Comparison of ENCODE assay signal across 9 mouse cellular contexts in the genomic region with DNA sequence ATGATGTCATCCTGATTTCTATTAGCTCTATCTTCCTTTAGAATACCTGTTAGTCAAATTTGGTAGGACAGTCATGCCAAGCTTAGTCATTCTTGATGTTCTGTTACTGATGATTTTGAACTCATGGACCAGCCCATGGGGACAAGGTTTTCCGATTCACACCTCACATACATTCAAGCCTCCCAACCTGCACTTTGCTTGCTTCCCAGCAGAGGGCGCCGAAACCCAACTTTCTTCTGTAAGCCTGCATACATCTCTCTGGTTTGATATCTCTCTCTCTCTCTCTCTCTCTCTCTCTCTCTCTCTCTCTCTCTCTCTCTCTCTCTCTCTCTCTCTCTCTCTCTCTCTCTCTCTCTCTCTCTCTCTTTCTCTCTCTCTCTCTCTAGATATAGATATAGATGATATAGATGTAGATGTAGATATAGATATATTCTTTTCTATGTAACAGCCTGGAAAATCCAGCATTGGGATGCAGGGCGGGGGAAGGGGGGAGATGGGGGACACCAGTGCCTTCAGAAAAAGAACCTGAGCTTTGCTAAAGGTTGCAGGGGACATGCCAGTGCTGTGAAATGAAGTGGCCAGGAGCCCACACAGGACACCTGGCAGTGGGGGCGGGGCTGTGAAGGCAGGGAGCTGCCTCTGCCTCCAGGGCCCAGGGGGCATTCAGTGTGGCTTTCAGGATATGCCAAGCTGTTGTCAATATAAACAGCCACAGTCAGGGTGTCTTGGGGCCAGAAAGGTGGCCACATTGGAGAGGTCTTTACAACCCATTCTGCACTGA. TPM values are rescaled to one million over a fixed set of nuclear protein-coding genes. Genes with fewer than 3 reads are reported as not detected.
DNase-seq lines count a peak whose midpoint lies in the region; ATAC-seq and TF ChIP-seq lines count a peak whose summit lies in the region.
"Had no signal": no experiment of that assay in that cellular context is flagged by ENCODE, and none has a peak within 500 bp of the region (broad histone marks: within the 10 kb centered on the region; RNA-seq: fewer than 3 reads in every experiment).

No protein-coding gene starts in this region.

- H3K9me3 ChIP-seq in heart, embryonic 10.5 days, result no peaks in the 10 kb centered on the region
- H3K9me3 ChIP-seq in embryonic facial prominence, embryonic 10.5 days, result no peaks in the 10 kb centered on the region
- no peaks in the 10 kb centered on the region for H3K9me3 ChIP-seq in hindbrain, postnatal 0 days (ENCODE audit: low read length)
- no peaks in the 10 kb centered on the region for H3K9me3 ChIP-seq in midbrain, embryonic 10.5 days (replicated peaks)

- peak; percentile 77 for ATAC-seq in hindbrain, postnatal 0 days

- no peaks in the 10 kb centered on the region for H3K4me1 ChIP-seq in heart, embryonic 10.5 days
- peaks cover 3% of the 10 kb centered on the region; the same call in 1 of the 2 replicates for H3K4me1 ChIP-seq in embryonic facial prominence, embryonic 10.5 days
- H3K4me1 ChIP-seq in hindbrain, postnatal 0 days (ENCODE audit: insufficient read depth, low read length), result no peaks in the 10 kb centered on the region
- 0 out of 2 replicates have a peak, but pooled peaks cover 4% of the 10 kb centered on the region for H3K4me1 ChIP-seq in midbrain, embryonic 10.5 days

- peak; percentile 65 for DNase-seq in heart, adult 8-10 months (ENCODE audit: low spot score)
- no peak for DNase-seq in heart, embryonic 10.5 days (ENCODE audit: low spot score)
- DNase-seq in adrenal gland, postnatal 25 days, result peak; percentile 62
- DNase-seq in embryonic facial prominence, embryonic 10.5 days (ENCODE audit: low spot score), result peak; percentile 72
- DNase-seq in hindbrain, postnatal 0 days (ENCODE audit: low spot score), result peak; percentile 77
- DNase-seq in layer of hippocampus, postnatal 36 days, result peak; percentile 72 to 75
- DNase-seq in midbrain, embryonic 10.5 days (ENCODE audit: low spot score), result peak; percentile 59
- peak; percentile 80 for DNase-seq in right cerebral cortex, postnatal 4 days

- no peak overlapping the region for H3K4me2 ChIP-seq in hindbrain, postnatal 0 days (ENCODE audit: low read depth, low read length)

- no peak overlapping the region for H3K27ac ChIP-seq in heart, embryonic 10.5 days
- H3K27ac ChIP-seq in embryonic facial prominence, embryonic 10.5 days (replicated peaks), result no peak overlapping the region
- no peak overlapping the region for H3K27ac ChIP-seq in hindbrain, postnatal 0 days
- no peak overlapping the region for H3K27ac ChIP-seq in midbrain, embryonic 10.5 days (replicated peaks)

- H3K36me3 ChIP-seq in heart, embryonic 10.5 days, result no peaks in the 10 kb centered on the region
- no peaks in the 10 kb centered on the region for H3K36me3 ChIP-seq in embryonic facial prominence, embryonic 10.5 days (replicated peaks)
- no peaks in the 10 kb centered on the region for H3K36me3 ChIP-seq in hindbrain, postnatal 0 days (ENCODE audit: insufficient read depth, low read length)
- H3K36me3 ChIP-seq in midbrain, embryonic 10.5 days, result no peaks in the 10 kb centered on the region

- H3K4me3 ChIP-seq in heart, embryonic 10.5 days, result no peak overlapping the region
- no peak overlapping the region for H3K4me3 ChIP-seq in embryonic facial prominence, embryonic 10.5 days
- H3K4me3 ChIP-seq in hindbrain, postnatal 0 days (ENCODE audit: low read length), result no peak overlapping the region
- H3K4me3 ChIP-seq in midbrain, embryonic 10.5 days, result no peak overlapping the region
- H3K4me3 ChIP-seq: myocyte had no signal

- 45% methylated on average over 5 of the region's 5 CpGs for WGBS in heart, embryonic 10.5 days
- 43% methylated on average over 5 of the region's 5 CpGs for WGBS in embryonic facial prominence, embryonic 10.5 days
- 40% methylated on average over 5 of the region's 5 CpGs for WGBS in hindbrain, postnatal 0 days
- 41% methylated on average over 5 of the region's 5 CpGs for WGBS in midbrain, embryonic 10.5 days

- peak; percentile 86 for TF ChIP-seq CTCF in hindbrain, postnatal 0 days (IDR thresholded peaks at IDR 0.05; ENCODE audit: low read depth)

- no peak overlapping the region for H3K9ac ChIP-seq in hindbrain, postnatal 0 days (replicated peaks; ENCODE audit: low read length)

- H3K27me3 ChIP-seq in heart, embryonic 10.5 days (ENCODE audit: insufficient read depth, poor library complexity, severe bottlenecking), result peaks cover 19% of the 10 kb centered on the region; the same call in 1 of the 2 replicates
- no peaks in the 10 kb centered on the region for H3K27me3 ChIP-seq in embryonic facial prominence, embryonic 10.5 days (replicated peaks; ENCODE audit: low read depth, poor library complexity, severe bottlenecking)
- no peaks in the 10 kb centered on the region for H3K27me3 ChIP-seq in hindbrain, postnatal 0 days (ENCODE audit: insufficient read depth, low read length)
- no peaks in the 10 kb centered on the region for H3K27me3 ChIP-seq in midbrain, embryonic 10.5 days (ENCODE audit: low read depth, poor library complexity, severe bottlenecking)

RNA-seq across cellular contexts. Expression of a gene that starts 5.7 kb away (rescaled TPM):
- total RNA-seq in heart, adult 8-10 months (2022), result under 1 TPM in 1 of 4 experiments, not detected in 3; 0.32 TPM
- polyA plus RNA-seq in heart, embryonic 10.5 days (2016; fragmentation: Nextera tagmentation; extraction: Ambion mirVana), result 0.72 TPM in 1 of 2 replicates, not detected in the other
- total RNA-seq in adrenal gland, postnatal 25 days (2021), result not detected in 2 replicates
- polyA plus RNA-seq in embryonic facial prominence, embryonic 10.5 days (2016; fragmentation: Nextera tagmentation; extraction: Ambion mirVana), result not detected in 2 replicates
- total RNA-seq in hindbrain, postnatal 0 days (2014; rRNA removed), result not detected in 2 replicates
- 0.13 TPM in 1 of 2 replicates, not detected in the other for polyA plus RNA-seq in hindbrain, postnatal 0 days (2015; fragmentation: Nextera tagmentation; extraction: Ambion mirVana)
- not detected for total RNA-seq in layer of hippocampus, postnatal 36 days (2021)
- polyA plus RNA-seq in midbrain, embryonic 10.5 days (2016; fragmentation: Nextera tagmentation; extraction: Ambion mirVana), result not detected in 2 replicates

RNA-seq across cellular contexts. Expression of a gene that starts 18.1 kb away (rescaled TPM):
- total RNA-seq in heart, adult 8-10 months (2022), result under 1 TPM in 3 of 4 experiments, not detected in 1; 0.08 to 0.11 (median 0.09) TPM
- 0.18 TPM in 1 of 2 replicates, not detected in the other for polyA plus RNA-seq in heart, embryonic 10.5 days (2016; fragmentation: Nextera tagmentation; extraction: Ambion mirVana)
- total RNA-seq in adrenal gland, postnatal 25 days (2021), result not detected in 2 replicates
- not detected in 2 replicates for polyA plus RNA-seq in embryonic facial prominence, embryonic 10.5 days (2016; fragmentation: Nextera tagmentation; extraction: Ambion mirVana)
- not detected in 2 replicates for total RNA-seq in hindbrain, postnatal 0 days (2014; rRNA removed)
- 0.38 and 0.43 TPM in 2 replicates for polyA plus RNA-seq in hindbrain, postnatal 0 days (2015; fragmentation: Nextera tagmentation; extraction: Ambion mirVana)
- under 1 TPM in 1 of 2 experiments, not detected in 1; 0.37 TPM for total RNA-seq in layer of hippocampus, postnatal 36 days (2021)
- polyA plus RNA-seq in midbrain, embryonic 10.5 days (2016; fragmentation: Nextera tagmentation; extraction: Ambion mirVana), result not detected in 2 replicates

RNA-seq across cellular contexts. Expression of a gene that starts 36.7 kb away (rescaled TPM):
- under 1 TPM; 0.19 to 0.44 (median 0.36) TPM for total RNA-seq in heart, adult 8-10 months (2022)
- 0.25 and 6.2 TPM in 2 replicates for polyA plus RNA-seq in heart, embryonic 10.5 days (2016; fragmentation: Nextera tagmentation; extraction: Ambion mirVana)
- total RNA-seq in adrenal gland, postnatal 25 days (2021), result 0.24 and 32.8 TPM in 2 replicates
- not detected in 2 replicates for polyA plus RNA-seq in embryonic facial prominence, embryonic 10.5 days (2016; fragmentation: Nextera tagmentation; extraction: Ambion mirVana)
- not detected in 2 replicates for total RNA-seq in hindbrain, postnatal 0 days (2014; rRNA removed)
- not detected in 2 replicates for polyA plus RNA-seq in hindbrain, postnatal 0 days (2015; fragmentation: Nextera tagmentation; extraction: Ambion mirVana)
- total RNA-seq in layer of hippocampus, postnatal 36 days (2021), result not detected
- not detected in 2 replicates for polyA plus RNA-seq in midbrain, embryonic 10.5 days (2016; fragmentation: Nextera tagmentation; extraction: Ambion mirVana)

RNA-seq across cellular contexts. Expression of a gene that starts 48.8 kb away (rescaled TPM):
- total RNA-seq in heart, adult 8-10 months (2022), result not detected
- polyA plus RNA-seq in heart, embryonic 10.5 days (2016; fragmentation: Nextera tagmentation; extraction: Ambion mirVana), result not detected in 2 replicates
- total RNA-seq in adrenal gland, postnatal 25 days (2021), result 0.12 and 0.24 TPM in 2 replicates
- polyA plus RNA-seq in embryonic facial prominence, embryonic 10.5 days (2016; fragmentation: Nextera tagmentation; extraction: Ambion mirVana), result not detected in 2 replicates
- not detected in 2 replicates for total RNA-seq in hindbrain, postnatal 0 days (2014; rRNA removed)
- polyA plus RNA-seq in hindbrain, postnatal 0 days (2015; fragmentation: Nextera tagmentation; extraction: Ambion mirVana), result not detected in 2 replicates
- under 1 TPM in 1 of 2 experiments, not detected in 1; 0.12 TPM for total RNA-seq in layer of hippocampus, postnatal 36 days (2021)
- not detected in 2 replicates for polyA plus RNA-seq in midbrain, embryonic 10.5 days (2016; fragmentation: Nextera tagmentation; extraction: Ambion mirVana)
